Mouse (Mus musculus): ENCODE data around the gene Gimap8. TPM values are rescaled to one million over a fixed set of nuclear protein-coding genes. Genes with fewer than 3 reads are reported as not detected.

Gimap8 gene
- total and polyA plus RNA-seq, 3 experiments, result 21.6 to 28.5 (median 27.5) TPM

DNA sequence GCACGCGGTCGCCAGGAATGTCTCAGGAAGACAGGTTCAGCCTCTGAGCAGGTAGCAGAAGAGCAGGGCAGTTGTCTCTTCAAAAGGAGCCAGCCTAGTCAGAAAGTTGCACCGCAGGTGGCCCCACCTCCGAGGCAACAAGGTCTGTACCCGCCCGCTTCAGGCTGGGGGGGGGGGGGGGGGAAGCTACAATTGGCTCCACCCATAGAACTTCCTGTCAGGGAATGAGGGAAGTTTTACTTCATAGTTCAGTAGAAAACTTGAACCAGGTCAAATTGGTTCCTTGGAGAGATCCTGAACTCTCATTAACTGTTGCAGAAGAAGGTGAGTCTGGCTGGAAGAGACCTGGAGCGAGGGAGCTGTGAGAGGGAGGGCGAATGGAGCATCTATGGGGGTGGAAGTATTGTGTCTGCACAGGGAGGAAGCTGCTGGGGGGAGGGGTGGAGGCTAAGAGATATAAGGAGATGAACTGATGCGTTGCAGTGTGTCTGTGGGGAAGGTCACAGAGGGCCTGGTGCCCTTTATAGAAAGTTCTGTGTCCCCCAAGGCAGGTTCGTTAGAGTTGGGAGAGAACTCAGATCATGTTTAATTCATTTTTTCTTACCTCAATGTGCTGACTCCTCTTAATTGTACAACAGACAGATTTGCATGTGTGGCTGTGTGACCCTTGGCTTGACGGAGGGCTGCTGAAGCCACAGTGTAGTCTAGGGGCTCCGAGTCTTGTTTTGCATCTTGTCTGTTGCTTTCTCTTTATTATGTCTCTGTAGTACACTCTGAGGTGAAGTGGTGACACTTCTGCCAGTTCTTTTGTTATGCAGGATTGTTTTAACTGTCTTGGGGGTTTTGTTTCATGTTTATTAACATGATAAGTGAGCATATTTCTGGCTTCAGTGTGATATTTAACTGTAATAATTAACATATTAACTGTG is 29.2 kb downstream of the Gimap8 start, which contains the start of gene Gimap9:
Gene Gimap9, plus strand, starts transcription at position 199 of the 929 bp plus-strand sequence.
- Histone ChIP-seq H3K4me2 (ENCODE audit: insufficient read depth, low read depth, poor library complexity, severe bottlenecking) (peak within 1 kb of the TSS; percentile 98), H3K36me3 (replicated peaks in 1 of 2; ENCODE audit: control insufficient read depth in 1 of 2, insufficient read depth in 1 of 2, low read length in 1 of 2) (peaks cover 0 to 13% of the 10 kb centered on the region in 2 experiments), H3K9me3 (replicated peaks; ENCODE audit: low read length) (peaks cover 4% of the 10 kb centered on the region), H3K4me1 (ENCODE audit: control insufficient read depth in 1 of 2, insufficient read depth in 2 of 2) (peaks cover 24 to 60% of the 10 kb centered on the region in 2 experiments), H3K79me2 (replicated peaks; ENCODE audit: control insufficient read depth, extremely low read depth, insufficient read depth, poor library complexity, severe bottlenecking) (peaks cover 22% of the 10 kb centered on the region), H3K27me3 (replicated peaks) (no peaks in the 10 kb centered on the region), H3K4me3 (replicated peaks in 1 of 3; ENCODE audit: low read depth in 2 of 3, low read length in 2 of 3, poor library complexity in 1 of 3) (peak within 1 kb of the TSS; percentile 59 to 80 (median 64)), H3K9ac (ENCODE audit: insufficient read depth, low read depth) (peak within 1 kb of the TSS; percentile 89), H3K27ac (ENCODE audit: insufficient read depth, low read depth) (peak within 1 kb of the TSS; percentile 97)
- in situ Hi-C loops (cut with MboI; ENCODE audit: low pct_ligation_motif_present, low pct_unique_long_range_greater_than_20kb, low sequenced_read_pairs), result no loop called here
- DNase-seq (ENCODE audit: extremely low read depth), result peak; percentile 94
- dilution Hi-C loops (cut with MboI; ENCODE audit: extremely low pct_ligation_motif_present, extremely low pct_unique_long_range_greater_than_20kb, low sequenced_read_pairs), result no loop called here
- no peak for TF ChIP-seq USF1 (IDR thresholded peaks at IDR 0.05; ENCODE audit: low read depth, low read length)
- TF ChIP-seq KAT2A (IDR thresholded peaks at IDR 0.05; ENCODE audit: insufficient replicate concordance, low read length), result 0 out of 2 replicates have a peak, but pooled peaks have one; percentile 50
- TF ChIP-seq RCOR1 (conservative IDR thresholded peaks at IDR 0.05; ENCODE audit: low read depth, low read length), result peak; percentile 72; the same call in 1 of the 2 replicates
- peak; percentile 90 for TF ChIP-seq NELFE (IDR thresholded peaks at IDR 0.05; ENCODE audit: low read depth, low read length)
- TF ChIP-seq TBP (conservative IDR thresholded peaks at IDR 0.05; ENCODE audit: low read depth, low read length), result peak; percentile 98
- TF ChIP-seq POLR2A (IDR thresholded peaks at IDR 0.05; ENCODE audit: low read depth, low read length), result peak; percentile 92
- peak; percentile 50; the same call in 1 of the 2 replicates for TF ChIP-seq ELF1 (IDR thresholded peaks at IDR 0.05; ENCODE audit: low read depth, low read length)
- TF ChIP-seq MEF2A (IDR thresholded peaks at IDR 0.05; ENCODE audit: borderline replicate concordance, low read depth, low read length), result peak; percentile 74; the same call in 1 of the 2 replicates
- peak; percentile 22; the same call in 1 of the 2 replicates for TF ChIP-seq JUND (conservative IDR thresholded peaks at IDR 0.05; ENCODE audit: low read depth, low read length)
- TF ChIP-seq GABPA (IDR thresholded peaks at IDR 0.05; ENCODE audit: insufficient replicate concordance, low read depth, low read length), result no peak
- TF ChIP-seq ZKSCAN1 (IDR thresholded peaks at IDR 0.05; ENCODE audit: borderline replicate concordance, low read depth, low read length), result no peak
- TF ChIP-seq PAX5 (IDR thresholded peaks at IDR 0.05; ENCODE audit: low read length), result no peak
- peak; percentile 53 for TF ChIP-seq IRF4 (IDR thresholded peaks at IDR 0.05; ENCODE audit: low read depth, low read length)
- TF ChIP-seq UBTF (IDR thresholded peaks at IDR 0.05; ENCODE audit: low read depth, low read length), result no peak
- TF ChIP-seq ZC3H11A (IDR thresholded peaks at IDR 0.05; ENCODE audit: low read depth, low read length), result no peak
- TF ChIP-seq E2F4 (IDR thresholded peaks at IDR 0.05; ENCODE audit: insufficient replicate concordance, low read depth, low read length), result 0 out of 2 replicates have a peak, but pooled peaks have one; percentile 69
- peak; percentile 85 for TF ChIP-seq SIN3A (IDR thresholded peaks at IDR 0.05; ENCODE audit: low read length)
- TF ChIP-seq SMC3 (IDR thresholded peaks at IDR 0.05; ENCODE audit: low read depth, low read length), result no peak; the same call in 1 of the 2 replicates
- peak; percentile 97 for TF ChIP-seq ZMIZ1 (IDR thresholded peaks at IDR 0.05; ENCODE audit: low read depth, low read length)
- peak; percentile 69 for TF ChIP-seq EP300 (IDR thresholded peaks at IDR 0.05; ENCODE audit: low read length)
- TF ChIP-seq MYC (IDR thresholded peaks at IDR 0.05; ENCODE audit: low read depth, low read length), result peak; percentile 78
- TF ChIP-seq TCF12 (IDR thresholded peaks at IDR 0.05; ENCODE audit: low read depth, low read length), result peak; percentile 59; the same call in 1 of the 2 replicates
- TF ChIP-seq MAZ (IDR thresholded peaks at IDR 0.05; ENCODE audit: low read depth, low read length), result peak; percentile 82
- TF ChIP-seq CTCF (conservative IDR thresholded peaks at IDR 0.05 in 1 of 2, IDR thresholded peaks at IDR 0.05 in 1 of 2; ENCODE audit: low read depth in 2 of 2, low read length in 2 of 2), result no peak
- peak; percentile 92 for TF ChIP-seq POLR2AphosphoS2 (IDR thresholded peaks at IDR 0.05; ENCODE audit: low read depth, low read length)
- peak; percentile 75 for TF ChIP-seq MAFK (IDR thresholded peaks at IDR 0.05; ENCODE audit: insufficient replicate concordance, low read length)
- no peak; the same call in 1 of the 2 replicates for TF ChIP-seq MXI1 (IDR thresholded peaks at IDR 0.05; ENCODE audit: low read depth, low read length)
- no peak for TF ChIP-seq USF2 (conservative IDR thresholded peaks at IDR 0.05; ENCODE audit: low read depth, low read length)
- peak; percentile 71 for TF ChIP-seq ETS1 (conservative IDR thresholded peaks at IDR 0.05; ENCODE audit: low read depth, low read length)
- peak; percentile 28; the same call in 1 of the 2 replicates for TF ChIP-seq ZNF384 (IDR thresholded peaks at IDR 0.05; ENCODE audit: low read depth, low read length)
- peak; percentile 96 for TF ChIP-seq CHD1 (IDR thresholded peaks at IDR 0.05; ENCODE audit: low read depth, low read length)
- TF ChIP-seq HCFC1 (IDR thresholded peaks at IDR 0.05; ENCODE audit: low read depth, low read length), result peak; percentile 56
- peak; percentile 73 for TF ChIP-seq MAX (IDR thresholded peaks at IDR 0.05; ENCODE audit: low read length)
- TF ChIP-seq CHD2 (IDR thresholded peaks at IDR 0.05; ENCODE audit: low read length), result peak; percentile 92
- no peak for TF ChIP-seq NRF1 (IDR thresholded peaks at IDR 0.05; ENCODE audit: low read depth, low read length)
- TF ChIP-seq BHLHE40 (IDR thresholded peaks at IDR 0.05; ENCODE audit: low read depth, low read length), result peak; percentile 43; the same call in 1 of the 2 replicates
- no peak; the same call in none of the 2 replicates for TF ChIP-seq RAD21 (IDR thresholded peaks at IDR 0.05; ENCODE audit: low read depth, low read length)
